Mouse (Mus musculus) embryonic facial prominence, embryonic 15.5 days (tissue): ENCODE results near the gene Agap1. TPM values are rescaled to one million over a fixed set of nuclear protein-coding genes. Genes with fewer than 3 reads are reported as not detected.

Source experiments
- ATAC-seq: fragments of 200-750 bp; cut with Nextera tagmentation; 2 replicates; pipeline ENCODE4 v1.8.0; 2017; ENCODE audit warnings: low read depth, moderate TSS enrichment; ENCODE audit not compliant: insufficient number of reproducible peaks, low FRiP score, low TSS enrichment
- H3K27ac ChIP-seq: fragments of 300-500 bp; sonication (generic); replicated peaks from 2 replicates; pipeline ENCODE4 v1.5.1; 2015; ENCODE audit warnings: mild to moderate bottlenecking, inconsistent platforms
- H3K27me3 ChIP-seq: fragments of 300-500 bp; sonication (generic); 2 replicates; pipeline ENCODE4 v1.6.1; 2015; ENCODE audit warnings: inconsistent platforms
- H3K36me3 ChIP-seq: fragments of 300-500 bp; sonication (generic); 2 replicates; pipeline ENCODE4 v1.6.1; 2015; ENCODE audit warnings: mild to moderate bottlenecking, inconsistent platforms
- H3K4me1 ChIP-seq: fragments of 300-500 bp; sonication (generic); 2 replicates; pipeline ENCODE4 v1.6.1; 2015; ENCODE audit warnings: inconsistent platforms
- H3K4me2 ChIP-seq: fragments of 300-500 bp; sonication (generic); replicated peaks from 2 replicates; pipeline ENCODE4 v1.6.1; 2015; ENCODE audit warnings: mild to moderate bottlenecking, inconsistent platforms
- H3K4me3 ChIP-seq: fragments of 300-500 bp; sonication (generic); replicated peaks from 2 replicates; pipeline ENCODE4 v1.5.1; 2015; ENCODE audit warnings: mild to moderate bottlenecking, inconsistent platforms
- H3K9ac ChIP-seq: fragments of 300-500 bp; sonication (generic); 2 replicates; pipeline ENCODE4 v1.6.1; 2015; ENCODE audit warnings: inconsistent platforms
- H3K9me3 ChIP-seq: fragments of 300-500 bp; sonication (generic); replicated peaks from 2 replicates; pipeline ENCODE4 v1.6.1; 2016; ENCODE audit warnings: inconsistent platforms
- WGBS: fragments of 180-500 bp; shearing (Covaris S2); methylation state at CpG from one replicate; pipeline ENCODE4 v1.1.7; 2015; 5-methylcytosine and 5-hydroxymethylcytosine counted together
- polyA plus RNA-seq: library from polyadenylated mRNA; unstranded; fragments of >200 nt; fragmentation: Nextera tagmentation; extraction: Ambion mirVana; gene quantifications from 2 replicates; pipeline ENCODE4 v1.2.1, GENCODE M21; 2015

The Agap1 gene
- polyA plus RNA-seq, 1 experiment from 2014 or later: 13.4 TPM

DNA sequence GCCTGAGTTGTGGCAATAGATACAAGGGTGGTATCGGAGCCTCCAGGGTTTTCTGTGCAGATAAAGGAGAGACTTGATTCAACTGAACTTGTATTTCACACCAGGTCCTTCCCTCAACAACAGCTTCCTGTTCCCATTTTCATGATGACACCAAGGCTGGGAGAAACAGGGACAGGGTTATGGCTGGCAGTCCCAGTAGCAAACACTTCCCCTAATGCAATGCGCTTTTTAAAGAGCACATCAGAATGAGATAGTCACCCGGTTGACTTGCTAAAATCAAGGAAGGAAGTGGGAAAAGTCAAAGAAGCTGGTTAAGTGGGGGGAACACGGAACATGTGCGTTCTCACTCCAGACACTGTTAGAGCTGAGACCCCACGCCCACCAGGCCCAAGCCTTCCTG lies 436.8 kb downstream of the Agap1 start:
- ATAC-seq: no peak
- 89% methylated on average over 6 of the region's 6 CpGs for WGBS

DNA sequence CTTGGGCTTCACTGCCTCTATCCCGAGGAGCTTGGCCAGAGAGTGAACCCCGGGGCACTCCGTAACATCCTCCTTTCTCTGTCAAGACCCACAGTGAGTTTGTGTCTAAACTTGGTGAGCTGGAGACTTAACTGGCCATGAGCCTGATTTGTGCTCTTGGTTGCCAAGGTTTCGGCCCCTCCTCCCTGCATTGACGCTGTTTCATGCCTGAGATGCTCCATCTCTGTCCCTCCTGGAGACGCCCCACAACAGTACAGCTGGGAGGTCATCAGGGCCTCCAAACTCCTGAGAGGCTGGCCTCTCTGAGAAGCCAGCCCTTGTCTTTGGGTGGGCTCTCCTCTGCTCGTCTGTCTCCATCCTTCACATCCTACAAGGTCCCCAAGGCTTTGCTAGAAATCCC lies 437.7 kb downstream of the Agap1 start:
- Histone ChIP-seq H3K4me1 (no peaks in the 10 kb centered on the region), H3K27me3 (no peaks in the 10 kb centered on the region), H3K4me2 (no peak overlapping the region), H3K36me3 (peaks cover 20% of the 10 kb centered on the region), H3K27ac (no peak overlapping the region), H3K9ac (no peak overlapping the region), H3K4me3 (no peak overlapping the region), H3K9me3 (no peaks in the 10 kb centered on the region)
- WGBS: 65% methylated on average over 7 of the region's 7 CpGs
- ATAC-seq: no peak

More for the DNA sequence above, 436.8 kb downstream of the Agap1 start:
- Histone ChIP-seq H3K27me3 (no peaks in the 10 kb centered on the region), H3K36me3 (peaks cover 20% of the 10 kb centered on the region), H3K9me3 (no peaks in the 10 kb centered on the region), H3K27ac (no peak overlapping the region), H3K9ac (no peak overlapping the region), H3K4me1 (no peaks in the 10 kb centered on the region), H3K4me2 (no peak overlapping the region), H3K4me3 (no peak overlapping the region)

DNA sequence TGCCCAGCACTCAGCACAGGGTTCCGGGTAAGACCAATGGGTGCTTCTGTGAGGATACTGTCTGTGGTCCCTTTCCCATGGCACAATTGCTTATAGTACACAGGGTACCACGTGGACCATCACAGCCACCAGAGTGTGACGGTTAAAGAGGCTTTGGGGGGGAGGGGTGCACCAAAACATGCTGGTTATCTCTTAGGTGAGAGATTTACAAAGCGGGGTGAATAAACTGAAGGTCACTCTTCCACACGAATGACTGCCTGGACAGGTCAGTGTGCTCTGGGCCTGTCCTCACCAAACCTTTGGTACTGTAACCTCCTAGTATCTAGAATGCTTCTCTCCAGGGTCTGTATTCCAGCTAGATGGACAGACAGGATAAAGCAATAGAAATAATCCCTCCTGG lies 441.2 kb downstream of the Agap1 start:
- Histone ChIP-seq H3K27ac (no peak overlapping the region), H3K9me3 (no peaks in the 10 kb centered on the region), H3K4me2 (no peak overlapping the region), H3K4me1 (no peaks in the 10 kb centered on the region), H3K27me3 (no peaks in the 10 kb centered on the region), H3K36me3 (no peaks in the 10 kb centered on the region; the same call in none of the 2 replicates), H3K9ac (no peak overlapping the region), H3K4me3 (no peak overlapping the region)
- ATAC-seq: no peak
- 86% methylated on average over 5 of the region's 5 CpGs for WGBS

DNA sequence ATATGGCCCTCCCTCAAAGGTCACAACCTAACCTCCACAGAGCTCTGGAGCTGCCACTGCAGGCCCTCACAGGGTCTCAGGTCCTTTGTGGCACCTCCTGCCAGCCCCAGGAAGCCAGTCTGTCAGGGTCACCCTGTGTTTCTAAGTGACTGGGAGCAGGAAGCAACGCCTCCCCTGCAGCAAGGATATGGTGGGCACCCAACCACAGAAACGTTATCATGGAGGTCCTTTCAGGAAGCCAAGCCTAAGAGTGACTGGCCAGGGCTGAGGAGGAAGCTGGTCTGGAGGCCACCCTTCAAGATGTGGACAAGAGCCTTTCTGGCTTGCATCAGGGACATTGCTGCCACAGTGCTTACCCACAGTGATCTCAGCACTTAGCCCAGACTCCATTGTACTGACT lies 444.4 kb downstream of the Agap1 start:
- Histone ChIP-seq H3K4me2 (no peak overlapping the region), H3K27ac (no peak overlapping the region), H3K4me3 (no peak overlapping the region), H3K27me3 (no peaks in the 10 kb centered on the region), H3K4me1 (no peaks in the 10 kb centered on the region), H3K36me3 (no peaks in the 10 kb centered on the region; the same call in none of the 2 replicates), H3K9me3 (no peaks in the 10 kb centered on the region), H3K9ac (no peak overlapping the region)
- no peak for ATAC-seq
- 71% methylated on average over 2 of the region's 2 CpGs for WGBS

DNA sequence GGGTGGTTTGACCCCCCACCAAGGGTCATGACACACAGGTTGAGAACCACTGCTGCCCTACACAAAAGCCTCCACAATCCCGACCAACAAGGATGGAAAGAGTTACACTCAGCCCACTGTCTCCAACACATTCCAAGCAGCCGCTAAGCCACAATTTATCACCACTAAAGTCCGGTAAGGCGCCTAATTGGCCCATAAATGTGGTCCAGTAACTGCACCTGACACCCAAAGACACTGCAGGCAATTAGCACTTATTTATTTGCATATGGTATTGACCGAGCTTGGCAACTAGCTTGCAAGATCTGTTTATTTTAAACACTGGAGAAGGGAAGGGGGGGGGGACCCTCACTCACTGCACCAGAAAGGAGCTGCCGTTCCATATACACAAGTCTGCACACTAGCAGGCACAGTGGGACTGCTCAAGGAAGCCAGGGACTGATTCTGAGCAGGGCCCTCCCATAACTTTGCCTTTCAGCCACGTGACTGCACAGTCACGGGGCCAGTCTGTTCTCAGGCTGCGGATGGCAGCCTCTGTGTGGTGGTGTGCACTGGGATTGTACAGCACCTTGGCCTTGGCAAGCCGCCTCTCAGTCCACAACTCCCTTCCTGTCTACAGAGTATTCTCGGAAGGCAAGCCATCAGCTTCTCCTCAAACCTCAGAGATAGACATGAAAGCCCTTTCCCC lies 445.3 kb downstream of the Agap1 start:
- H3K36me3 ChIP-seq: no peaks in the 10 kb centered on the region; the same call in none of the 2 replicates
- H3K9ac ChIP-seq: no peak overlapping the region
- H3K27me3 ChIP-seq: no peaks in the 10 kb centered on the region
- no peak overlapping the region for H3K4me3 ChIP-seq
- H3K27ac ChIP-seq: no peak overlapping the region
- no peaks in the 10 kb centered on the region for H3K9me3 ChIP-seq
- H3K4me1 ChIP-seq: no peaks in the 10 kb centered on the region
- 80% methylated on average over 11 of the region's 11 CpGs for WGBS
- H3K4me2 ChIP-seq: no peak overlapping the region
- no peak for ATAC-seq

DNA sequence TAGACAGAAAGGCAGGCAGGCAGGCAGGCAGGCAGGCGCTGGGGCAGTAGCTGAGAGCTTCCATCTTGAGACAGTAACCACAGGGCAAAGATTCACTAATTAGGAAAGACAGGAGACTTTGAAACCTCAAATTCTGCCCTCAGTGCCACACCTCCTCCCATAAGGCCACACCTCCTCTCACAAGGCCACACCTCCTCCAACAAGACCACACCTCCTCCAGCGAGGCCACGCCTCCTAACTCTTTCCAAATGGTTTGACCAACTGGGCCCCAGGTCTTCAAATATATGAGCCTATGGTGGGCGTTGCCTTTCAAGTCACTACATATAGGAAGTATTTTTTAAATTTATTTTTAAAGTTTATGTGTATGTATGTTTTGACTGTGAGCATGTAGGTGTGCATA lies 446.8 kb downstream of the Agap1 start:
- Histone ChIP-seq H3K4me1 (no peaks in the 10 kb centered on the region), H3K4me2 (no peak overlapping the region), H3K9me3 (no peaks in the 10 kb centered on the region), H3K4me3 (no peak overlapping the region), H3K9ac (no peak overlapping the region), H3K27me3 (no peaks in the 10 kb centered on the region), H3K27ac (no peak overlapping the region), H3K36me3 (no peaks in the 10 kb centered on the region; the same call in 1 of the 2 replicates)
- WGBS: 77% methylated on average over 4 of the region's 4 CpGs
- no peak for ATAC-seq

DNA sequence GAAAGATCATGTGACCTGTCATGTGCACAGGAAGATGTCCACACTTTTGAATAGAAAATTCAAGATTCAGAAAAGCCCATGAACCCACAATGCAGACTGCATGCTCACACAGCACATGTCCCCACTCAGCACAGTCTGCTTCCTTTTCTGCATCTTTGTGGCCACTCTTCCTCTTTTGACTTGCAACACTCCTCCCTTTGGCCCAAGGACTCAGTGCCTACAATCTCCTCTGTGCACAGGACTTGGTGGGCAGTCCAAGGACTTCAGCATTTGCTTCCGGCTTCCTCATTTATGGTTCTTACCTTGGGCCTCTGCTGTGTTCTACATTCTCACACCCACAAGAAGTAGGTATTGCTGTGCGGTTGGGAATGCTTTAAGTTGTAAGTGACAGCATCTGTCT lies 447.6 kb downstream of the Agap1 start:
- Histone ChIP-seq H3K4me3 (no peak overlapping the region), H3K4me2 (no peak overlapping the region), H3K36me3 (no peaks in the 10 kb centered on the region), H3K9ac (no peak overlapping the region), H3K4me1 (no peaks in the 10 kb centered on the region), H3K9me3 (no peaks in the 10 kb centered on the region), H3K27ac (no peak overlapping the region), H3K27me3 (no peaks in the 10 kb centered on the region)
- 83% methylated on average over 2 of the region's 2 CpGs for WGBS
- ATAC-seq: no peak

DNA sequence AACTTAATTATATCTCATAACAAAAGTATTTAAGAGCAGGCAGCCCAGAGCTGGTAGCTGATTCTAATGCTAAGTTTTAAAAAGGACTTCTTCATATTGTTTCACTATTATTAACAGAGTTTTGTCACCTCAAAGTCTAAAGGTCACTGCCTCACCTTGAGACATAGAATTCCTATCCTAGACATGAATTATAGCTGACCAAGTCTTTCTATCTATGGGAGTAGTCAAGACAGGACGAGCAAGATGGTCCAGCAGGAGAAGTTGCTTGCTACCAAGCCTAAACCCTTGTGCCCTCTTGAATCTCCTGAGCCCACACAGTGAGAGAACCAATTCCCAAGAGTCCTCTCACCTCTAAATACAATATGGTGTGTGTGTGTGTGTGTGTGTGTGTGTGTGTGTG lies 448.0 kb downstream of the Agap1 start:
- no peak overlapping the region for H3K9ac ChIP-seq
- H3K4me2 ChIP-seq: no peak overlapping the region
- H3K27me3 ChIP-seq: no peaks in the 10 kb centered on the region
- H3K4me3 ChIP-seq: no peak overlapping the region
- no peak overlapping the region for H3K27ac ChIP-seq
- H3K9me3 ChIP-seq: no peaks in the 10 kb centered on the region
- no peaks in the 10 kb centered on the region for H3K4me1 ChIP-seq
- H3K36me3 ChIP-seq: no peaks in the 10 kb centered on the region
- WGBS: 82% methylated on average over 1 of the region's 1 CpGs
- no peak for ATAC-seq

DNA sequence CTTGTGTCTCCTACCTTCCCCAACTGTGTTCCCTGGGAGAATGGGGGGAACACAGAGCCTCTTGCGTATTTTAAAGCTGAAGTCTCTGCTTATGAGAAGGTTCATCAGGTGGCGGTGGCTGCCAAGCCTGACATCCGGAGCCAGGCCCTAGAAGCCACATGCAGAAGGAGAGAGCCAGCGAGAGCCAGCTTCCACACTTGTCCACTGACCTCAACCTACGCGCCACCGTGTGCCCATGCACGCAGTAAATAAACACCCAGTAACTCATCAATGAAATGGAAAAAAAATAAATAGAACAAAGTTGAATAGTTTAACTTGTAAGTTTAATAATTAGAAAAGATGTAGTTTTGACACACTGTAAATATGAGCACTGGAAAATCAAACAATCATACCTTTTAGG lies 455.2 kb downstream of the Agap1 start:
- H3K27ac ChIP-seq: no peak overlapping the region

DNA sequence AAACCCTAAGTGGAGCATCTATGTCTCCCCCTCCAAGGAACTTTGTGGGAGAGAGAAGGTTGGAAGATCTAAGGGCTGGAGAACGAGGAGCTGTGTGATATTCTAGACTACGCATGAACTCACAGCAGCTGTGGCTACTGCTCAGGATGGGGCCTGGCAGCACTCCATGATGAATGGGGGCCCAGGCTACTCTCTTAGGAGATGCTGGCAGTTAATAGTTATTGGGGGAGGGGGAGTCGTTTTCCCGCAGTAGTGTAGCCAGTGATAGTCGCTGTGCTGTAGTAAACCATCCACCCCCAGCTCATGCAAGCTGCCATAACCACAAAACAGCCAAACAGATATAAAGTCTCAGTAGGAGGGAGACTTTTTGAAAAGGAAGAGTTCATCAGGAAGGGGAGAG lies 457.8 kb downstream of the Agap1 start:
- Histone ChIP-seq H3K9me3 (no peaks in the 10 kb centered on the region), H3K4me3 (no peak overlapping the region), H3K36me3 (no peaks in the 10 kb centered on the region), H3K4me2 (no peak overlapping the region), H3K4me1 (peaks cover 4% of the 10 kb centered on the region; the same call in 1 of the 2 replicates), H3K9ac (no peak overlapping the region), H3K27me3 (peaks cover 6% of the 10 kb centered on the region), H3K27ac (no peak overlapping the region)
- no peak for ATAC-seq
- 50% methylated on average over 5 of the region's 5 CpGs for WGBS

More for the DNA sequence above, 455.2 kb downstream of the Agap1 start:
- Histone ChIP-seq H3K9me3 (no peaks in the 10 kb centered on the region), H3K36me3 (no peaks in the 10 kb centered on the region), H3K4me2 (no peak overlapping the region), H3K4me1 (peaks cover 4% of the 10 kb centered on the region; the same call in 1 of the 2 replicates), H3K9ac (no peak overlapping the region), H3K27me3 (0 out of 2 replicates have a peak, but pooled peaks cover 2% of the 10 kb centered on the region), H3K4me3 (no peak overlapping the region)
- ATAC-seq: no peak
- 83% methylated on average over 8 of the region's 8 CpGs for WGBS

DNA sequence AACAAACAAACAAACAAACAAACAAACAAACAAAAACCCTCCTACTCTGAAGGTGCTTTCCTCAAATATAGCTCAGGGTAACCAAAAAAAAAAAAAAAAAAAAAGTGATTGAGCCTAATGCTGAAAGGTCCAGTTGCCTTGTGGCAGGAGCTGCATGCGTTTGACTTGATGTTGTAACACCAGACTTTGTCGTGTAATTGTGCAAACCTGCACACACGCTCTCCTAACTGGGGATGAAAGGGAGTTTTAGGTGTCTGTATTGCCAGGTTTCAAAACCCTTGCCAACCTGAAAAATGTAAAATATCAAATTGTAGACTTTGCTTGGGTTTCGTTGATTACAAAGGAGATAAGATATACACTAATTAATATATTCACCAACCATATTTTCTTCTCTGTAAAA lies 459.0 kb downstream of the Agap1 start:
- 74% methylated on average over 4 of the region's 4 CpGs for WGBS
- ATAC-seq: no peak
- H3K4me3 ChIP-seq: no peak overlapping the region

DNA sequence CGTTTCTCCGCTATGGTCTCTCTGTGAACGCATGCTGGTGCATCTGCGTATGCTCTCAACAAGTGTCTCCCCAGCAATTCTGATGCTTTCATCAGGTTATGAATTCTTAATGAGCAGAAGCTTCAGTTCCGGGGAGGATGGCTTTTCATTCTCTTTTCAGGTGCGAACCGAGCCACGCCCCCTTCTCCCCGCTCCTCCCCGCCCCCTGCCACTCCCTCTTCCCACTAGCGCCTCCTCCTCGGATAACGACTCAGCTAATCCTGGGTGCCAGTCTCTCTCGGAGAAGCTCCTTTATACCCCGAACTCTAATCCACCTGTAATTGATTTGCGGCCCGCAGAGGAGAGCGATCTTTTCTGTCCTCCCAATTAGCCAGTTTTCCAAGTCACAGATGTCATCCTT lies 463.5 kb downstream of the Agap1 start:
- no peak overlapping the region for H3K4me3 ChIP-seq
- H3K36me3 ChIP-seq: no peaks in the 10 kb centered on the region
- H3K27me3 ChIP-seq: peaks cover 58% of the 10 kb centered on the region
- H3K9ac ChIP-seq: no peak overlapping the region
- H3K27ac ChIP-seq: no peak overlapping the region
- WGBS: 15% methylated on average over 18 of the region's 18 CpGs
- peaks cover 6% of the 10 kb centered on the region for H3K4me1 ChIP-seq
- no peak overlapping the region for H3K4me2 ChIP-seq
- ATAC-seq: no peak
- H3K9me3 ChIP-seq: no peaks in the 10 kb centered on the region

More for the DNA sequence above, 459.0 kb downstream of the Agap1 start:
- Histone ChIP-seq H3K27ac (no peak overlapping the region), H3K9ac (no peak overlapping the region), H3K4me1 (peaks cover 4% of the 10 kb centered on the region; the same call in 1 of the 2 replicates), H3K9me3 (no peaks in the 10 kb centered on the region), H3K36me3 (no peaks in the 10 kb centered on the region), H3K4me2 (no peak overlapping the region), H3K27me3 (peaks cover 16% of the 10 kb centered on the region)
